Mouse (Mus musculus) left cerebral cortex, postnatal 25 days (tissue): ENCODE data around the gene Abcg2. TPM values are rescaled to one million over a fixed set of nuclear protein-coding genes. Genes with fewer than 3 reads are reported as not detected.

Experiments
- DNase-seq, 2 experiments: peaks; one replicate each; pipeline ENCODE4 v3.0.0; 2022; ENCODE audit warnings: low spot score in 2 of 2, mixed read lengths in 1 of 2
- intact Hi-C: fragments of 180-260 bp; cut with DNase I; formaldehyde crosslinking; loops from one replicate; pipeline ENCODE4 v1.15.1; 2025
- total RNA-seq, 2 experiments: library from RNA; stranded (reverse); gene quantifications; 2 replicates each; pipeline ENCODE4 v1.2.3; 2021

The Abcg2 gene
- total RNA-seq, 2 experiments from 2014 or later = 21.1 to 23.2 TPM

DNA sequence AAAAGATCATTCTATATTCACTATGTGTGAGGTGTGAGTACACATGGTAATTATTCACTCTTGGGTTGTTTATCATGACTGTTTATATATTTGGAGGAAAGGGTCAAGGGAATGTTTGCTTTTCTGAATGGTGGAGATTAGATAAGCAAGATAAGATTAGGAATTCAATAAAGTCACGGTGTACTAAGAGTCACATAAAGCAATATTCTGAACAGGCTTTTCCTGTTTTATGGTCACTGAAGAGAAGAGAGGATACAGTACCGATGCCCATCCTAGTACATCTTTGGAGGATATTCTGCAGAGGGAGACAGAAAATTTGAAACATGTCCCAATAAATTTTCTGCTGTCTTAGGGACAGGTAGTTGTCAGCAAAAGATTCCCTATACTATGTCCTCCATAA is 127.6 kb downstream of the Abcg2 start:
- intact Hi-C loops = no loop called here
- DNase-seq = no peak

DNA sequence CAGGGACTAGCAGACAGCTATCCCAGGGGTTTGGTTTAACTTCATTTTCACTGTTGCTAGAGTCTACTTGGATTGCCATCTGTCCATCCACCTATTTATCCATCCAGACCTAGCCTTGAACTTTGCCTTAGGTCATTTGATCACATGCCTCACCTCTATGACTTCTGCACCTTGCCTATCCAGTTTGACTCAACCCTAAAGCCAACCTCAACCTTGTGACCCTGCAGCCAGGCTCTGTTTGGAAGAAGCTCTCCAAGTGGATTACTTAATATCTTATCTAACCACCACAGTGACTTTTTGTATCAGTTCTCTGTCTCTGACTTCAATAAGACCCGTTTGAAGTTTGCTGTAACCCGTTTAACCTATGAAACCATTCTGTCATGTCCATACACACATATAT is 149.5 kb downstream of the Abcg2 start:
- intact Hi-C loops = no loop called here
- DNase-seq = no peak

DNA sequence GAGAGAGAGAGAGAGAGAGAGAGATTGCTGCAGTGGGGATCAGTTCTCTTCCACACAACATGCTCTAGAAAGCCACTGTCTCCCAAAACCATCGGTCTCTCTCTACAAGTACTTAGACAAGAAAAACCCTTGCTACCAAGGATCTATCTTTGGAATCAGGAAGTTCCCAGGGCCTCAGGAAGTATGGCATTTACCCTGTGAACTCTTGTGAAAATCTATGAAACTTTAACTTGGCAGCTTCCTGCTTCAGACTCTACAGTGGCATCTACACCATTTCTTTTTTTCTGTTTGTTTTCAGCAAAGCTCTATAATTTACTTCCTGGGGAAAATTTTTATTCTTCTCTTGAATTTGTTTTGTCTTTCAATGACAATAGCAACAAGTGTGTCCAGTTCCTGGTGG is 150.8 kb downstream of the Abcg2 start:
- intact Hi-C loops = no loop called here
- no peak for DNase-seq

Other genes with a start within 250 kb of the Abcg2 start
- gene Vmn1r30, start 141.1 kb upstream of the Abcg2 start, total RNA-seq = not detected
- not detected for gene Vmn1r31, start 109.2 kb upstream of the Abcg2 start, total RNA-seq
- gene Herc3, start 246.9 kb downstream of the Abcg2 start, total RNA-seq = 100 to 1,000 TPM; 168 to 293 TPM